Mouse (Mus musculus) brain, embryonic 14.5 days (tissue): Measurements from ENCODE around the gene Ms4a7. TPM values are rescaled to one million over a fixed set of nuclear protein-coding genes. Genes with fewer than 3 reads are reported as not detected.
"Not testable (repeated sequence)": the region's sequence is repeated elsewhere in the genome, so short reads cannot be mapped to it uniquely, and the experiment has no call there.

Source experiments
- DNase-seq: peaks from one replicate; pipeline ENCODE4 v3.0.0-alpha.2; 2011; ENCODE audit warnings: low read depth
- CTCF ChIP-seq: fragments of 200-500 bp; IDR thresholded peaks from 2 replicates; pipeline ENCODE4 v1.5.1; 2012; ENCODE audit warnings: inconsistent platforms, mild to moderate bottlenecking, moderate library complexity, borderline replicate concordance; ENCODE audit not compliant: insufficient read depth, insufficient read length; ENCODE audit errors: extremely low read depth
- POLR2A ChIP-seq: fragments of 200-500 bp; IDR thresholded peaks from 2 replicates; pipeline ENCODE4 v1.6.1; 2012; ENCODE audit warnings: mild to moderate bottlenecking, inconsistent platforms, borderline replicate concordance; ENCODE audit not compliant: poor library complexity, insufficient read depth, insufficient read length, severe bottlenecking; ENCODE audit errors: extremely low read depth
- polyA plus RNA-seq: library from polyadenylated mRNA; depleted of rRNA; stranded (reverse); fragments of >200 nt; gene quantifications from 2 replicates; pipeline ENCODE4 v1.2.3, GENCODE M21; 2012; rRNA removed

The Ms4a7 gene
- polyA plus RNA-seq, 1 experiment = 1.9 TPM

- no peak for DNase-seq
- TF ChIP-seq POLR2A = no peak
- no peak for TF ChIP-seq CTCF
Observed at GRCm38 (mm10) chr19:11314354-11314753, 21.6 kb downstream of the Ms4a7 start, which contains the start of gene Ms4a14. Ms4a14 (minus strand) TSS chr19:11314454.

GRCm38 (mm10) chr19:11308888-11309287 is 27.1 kb downstream of the Ms4a7 start:
- no peak for DNase-seq
- no peak for TF ChIP-seq CTCF
- no peak for TF ChIP-seq POLR2A

- DNase-seq = not testable (repeated sequence)
Observed at GRCm38 (mm10) chr19:11299529-11299928, 36.4 kb downstream of the Ms4a7 start.

- TF ChIP-seq CTCF = no peak
- no peak for DNase-seq
Observed at GRCm38 (mm10) chr19:11298939-11299338, 37.0 kb downstream of the Ms4a7 start.

- DNase-seq = not testable (repeated sequence)
Observed at GRCm38 (mm10) chr19:11293616-11294015, 42.3 kb downstream of the Ms4a7 start.

- DNase-seq = peak; percentile 40
- TF ChIP-seq POLR2A (no peak), CTCF (no peak)
Observed at GRCm38 (mm10) chr19:11292990-11293389, 43.0 kb downstream of the Ms4a7 start.

GRCm38 (mm10) chr19:11283773-11284172 is 52.2 kb downstream of the Ms4a7 start, which contains the start of gene Ms4a5:
Ms4a5 (minus strand) TSS chr19:11283873.
- DNase-seq = no peak
- TF ChIP-seq CTCF (no peak), POLR2A (no peak)

GRCm38 (mm10) chr19:11280223-11280622 is 55.7 kb downstream of the Ms4a7 start:
- no peak for DNase-seq
- TF ChIP-seq POLR2A = no peak
- TF ChIP-seq CTCF = no peak

GRCm38 (mm10) chr19:11276431-11276830 is 59.5 kb downstream of the Ms4a7 start:
- TF ChIP-seq CTCF (no peak), POLR2A (no peak)
- peak; percentile 15 for DNase-seq

Other genes with a start within 250 kb of the Ms4a7 start
- not detected in 2 replicates for gene 1700017D01Rik, start 205.3 kb downstream of the Ms4a7 start, polyA plus RNA-seq
- gene 1700025F22Rik, start 170.8 kb downstream of the Ms4a7 start, polyA plus RNA-seq = not detected in 2 replicates
- not detected in 2 replicates for gene Ms4a13, start 139.4 kb downstream of the Ms4a7 start, polyA plus RNA-seq
- gene Ms4a12, start 103.7 kb downstream of the Ms4a7 start, polyA plus RNA-seq = not detected in 2 replicates
- not detected in 2 replicates for gene Ms4a1, start 69.9 kb downstream of the Ms4a7 start, polyA plus RNA-seq
- not detected in 2 replicates for gene Ms4a5, start 52.3 kb downstream of the Ms4a7 start, polyA plus RNA-seq
- 0.15 and 0.18 TPM in 2 replicates for gene Ms4a14, start 21.7 kb downstream of the Ms4a7 start, polyA plus RNA-seq
- 0.25 and 0.38 TPM in 2 replicates for gene Ms4a4a, start 39.4 kb upstream of the Ms4a7 start, polyA plus RNA-seq
- 0.06 and 0.12 TPM in 2 replicates for gene Ms4a4c, start 68.6 kb upstream of the Ms4a7 start, polyA plus RNA-seq
- gene Ms4a4b, start 107.4 kb upstream of the Ms4a7 start, polyA plus RNA-seq = not detected in 2 replicates
- gene Ms4a6c, start 133.2 kb upstream of the Ms4a7 start, polyA plus RNA-seq = 1.4 and 1.6 TPM in 2 replicates
- 0.13 TPM in 1 of 2 replicates, not detected in the other for gene Gm8369, start 149.8 kb upstream of the Ms4a7 start, polyA plus RNA-seq
- gene Ms4a6b, start 180.4 kb upstream of the Ms4a7 start, polyA plus RNA-seq = 1.7 and 2.7 TPM in 2 replicates
- gene Ms4a4d, start 200.7 kb upstream of the Ms4a7 start, polyA plus RNA-seq = 0.11 TPM in 1 of 2 replicates, not detected in the other